Mouse (Mus musculus): ENCODE measurements around the gene Klra17.

DNA sequence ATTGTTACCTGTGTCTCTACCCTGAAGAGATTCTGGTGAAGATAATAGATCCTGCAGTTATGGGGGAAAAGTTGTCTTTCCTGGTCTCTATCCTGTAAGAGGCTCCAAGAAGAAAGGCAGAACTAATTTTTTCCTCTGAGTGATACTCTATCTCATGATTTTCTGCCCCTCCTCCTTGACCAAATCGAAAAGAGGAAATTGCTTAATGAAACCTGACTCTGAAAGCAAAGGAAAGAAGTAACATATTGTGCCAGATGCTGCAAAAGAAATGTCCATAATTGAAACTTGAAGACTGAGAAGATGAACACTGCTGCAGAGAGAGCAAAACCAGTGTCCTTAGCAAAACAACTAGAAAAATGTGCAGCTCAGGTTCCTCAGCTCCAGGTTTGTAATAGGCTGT lies at the start of gene Klra17:
- TF ChIP-seq USF1 (IDR thresholded peaks at IDR 0.05; ENCODE audit: low read depth) (no peak), CTCF (IDR thresholded peaks at IDR 0.05; ENCODE audit: control insufficient read depth, insufficient read depth, insufficient read length) (no peak), MYOD1 (IDR thresholded peaks at IDR 0.05; ENCODE audit: control insufficient read depth, insufficient read length, low read depth) (no peak)

Data from C2C12 (cell line).